Mouse (Mus musculus) MEL (cell line): ENCODE data around the gene Ccl25. TPM values are rescaled to one million over a fixed set of nuclear protein-coding genes. Genes with fewer than 3 reads are reported as not detected.

Experiments
- DNase-seq: peaks from one replicate; pipeline ENCODE4 v3.0.0; 2011; ENCODE audit warnings: low read depth, low spot score
- H3K27ac ChIP-seq: 2 replicates; pipeline ENCODE4 v1.5.1; 2012; ENCODE audit warnings: low read depth, mild to moderate bottlenecking, control low read depth, low read length, moderate library complexity; ENCODE audit not compliant: control insufficient read depth
- H3K27me3 ChIP-seq, 2 experiments: fragments of 150-350 bp in 1 of 2; sonication (generic) in 1 of 2; 2 replicates each; pipeline ENCODE4 v1.6.1; 2012; ENCODE audit warnings: low read length in 2 of 2, mild to moderate bottlenecking in 2 of 2, improper control_type of control experiment in 1 of 2, moderate library complexity in 1 of 2; ENCODE audit not compliant: insufficient read depth in 2 of 2, control insufficient read depth in 1 of 2
- H3K36me3 ChIP-seq, 2 experiments: 2 replicates each; pipeline ENCODE4 v1.6.1; 2012 to 2014; ENCODE audit warnings: low read length in 2 of 2, improper control_type of control experiment in 1 of 2, inconsistent platforms in 1 of 2, mild to moderate bottlenecking in 1 of 2; ENCODE audit not compliant: insufficient read depth in 2 of 2, control insufficient read depth in 1 of 2
- H3K4me1 ChIP-seq, 2 experiments: fragments of 150-350 bp in 1 of 2; sonication (generic) in 1 of 2; 2 replicates each; pipeline ENCODE4 v1.6.1; 2012; ENCODE audit warnings: low read length in 2 of 2, improper control_type of control experiment in 1 of 2, mild to moderate bottlenecking in 1 of 2; ENCODE audit not compliant: insufficient read depth in 2 of 2, control insufficient read depth in 1 of 2
- H3K4me3 ChIP-seq, 2 experiments: fragments of 150-350 bp in 1 of 2; sonication (generic) in 1 of 2; 2 replicates each; pipeline ENCODE4 v1.5.1; 2012; ENCODE audit warnings: low read depth in 2 of 2, low read length in 2 of 2, mild to moderate bottlenecking in 2 of 2, moderate library complexity in 2 of 2, control low read depth in 1 of 2, improper control_type of control experiment in 1 of 2; ENCODE audit not compliant: control insufficient read depth in 1 of 2, insufficient read depth in 1 of 2
- H3K79me2 ChIP-seq: 2 replicates; pipeline ENCODE4 v1.6.1; 2012; ENCODE audit warnings: mild to moderate bottlenecking, low read length, moderate library complexity; ENCODE audit not compliant: control insufficient read depth, poor library complexity, insufficient read depth
- H3K9ac ChIP-seq: 2 replicates; pipeline ENCODE4 v1.6.1; 2012; ENCODE audit warnings: low read depth, mild to moderate bottlenecking, control low read depth, low read length, moderate library complexity; ENCODE audit not compliant: control insufficient read depth, poor library complexity, severe bottlenecking
- H3K9me3 ChIP-seq: fragments of 150-350 bp; sonication (generic); replicated peaks from 2 replicates; pipeline ENCODE4 v1.6.1; 2012; ENCODE audit warnings: mild to moderate bottlenecking, low read length, improper control_type of control experiment, moderate library complexity; ENCODE audit not compliant: insufficient read depth
- BHLHE40 ChIP-seq: IDR thresholded peaks from 2 replicates; pipeline ENCODE4 v1.6.1; 2012; ENCODE audit warnings: low read depth, mild to moderate bottlenecking, inconsistent platforms, low read length, improper control_type of control experiment, borderline replicate concordance
- CHD1 ChIP-seq: IDR thresholded peaks from 2 replicates; pipeline ENCODE4 v1.6.1; 2012; ENCODE audit warnings: low read depth, mild to moderate bottlenecking, inconsistent platforms, low read length, improper control_type of control experiment
- CHD2 ChIP-seq: IDR thresholded peaks from 2 replicates; pipeline ENCODE4 v1.6.1; 2011; ENCODE audit warnings: low read length, improper control_type of control experiment
- CTCF ChIP-seq, 3 experiments: IDR thresholded peaks in 2 of 3; conservative IDR thresholded peaks in 1 of 3; 2 replicates each; pipeline ENCODE4 v1.5.1; 2011 to 2012; ENCODE audit warnings: low read length in 3 of 3, low read depth in 2 of 3, mild to moderate bottlenecking in 2 of 3, improper control_type of control experiment in 1 of 3, inconsistent platforms in 1 of 3, mixed read lengths in 1 of 3, moderate library complexity in 1 of 3; ENCODE audit not compliant: control insufficient read depth in 1 of 3, insufficient read depth in 1 of 3, poor library complexity in 1 of 3, severe bottlenecking in 1 of 3
- ETS1 ChIP-seq: IDR thresholded peaks from 2 replicates; pipeline ENCODE4 v1.6.1; 2012; ENCODE audit warnings: low read depth, mild to moderate bottlenecking, inconsistent platforms, low read length, improper control_type of control experiment, moderate library complexity
- MAFK ChIP-seq: IDR thresholded peaks from 2 replicates; pipeline ENCODE4 v1.6.1; 2011; ENCODE audit warnings: low read depth, mild to moderate bottlenecking, low read length, improper control_type of control experiment, borderline replicate concordance
- MAX ChIP-seq: IDR thresholded peaks from 2 replicates; pipeline ENCODE4 v1.6.1; 2011; ENCODE audit warnings: low read length, improper control_type of control experiment
- MXI1 ChIP-seq: IDR thresholded peaks from 2 replicates; pipeline ENCODE4 v1.6.1; 2011; ENCODE audit warnings: mild to moderate bottlenecking, low read depth, low read length, improper control_type of control experiment
- NRF1 ChIP-seq: IDR thresholded peaks from 2 replicates; pipeline ENCODE4 v1.6.1; 2014; ENCODE audit warnings: low read depth, mild to moderate bottlenecking, inconsistent platforms, low read length, improper control_type of control experiment, moderate library complexity; ENCODE audit not compliant: poor library complexity, insufficient read depth, severe bottlenecking
- POLR2A ChIP-seq, 2 experiments: IDR thresholded peaks; 2 replicates each; pipeline ENCODE4 v1.6.1; 2011 to 2012; ENCODE audit warnings: low read length in 2 of 2, mild to moderate bottlenecking in 2 of 2, control low read depth in 1 of 2, improper control_type of control experiment in 1 of 2, low read depth in 1 of 2, moderate library complexity in 1 of 2; ENCODE audit not compliant: control insufficient read depth in 1 of 2, insufficient read depth in 1 of 2, poor library complexity in 1 of 2
- POLR2AphosphoS5 ChIP-seq: IDR thresholded peaks from 2 replicates; pipeline ENCODE4 v1.6.1; 2012; ENCODE audit warnings: low read depth, borderline replicate concordance, mild to moderate bottlenecking, inconsistent platforms, low read length, moderate library complexity, mixed read lengths
- UBTF ChIP-seq: IDR thresholded peaks from 2 replicates; pipeline ENCODE4 v1.6.1; 2012; ENCODE audit warnings: low read depth, mild to moderate bottlenecking, inconsistent platforms, low read length, improper control_type of control experiment, moderate library complexity, borderline replicate concordance; ENCODE audit not compliant: insufficient read depth
- ZNF384 ChIP-seq: IDR thresholded peaks from 2 replicates; pipeline ENCODE4 v1.6.1; 2012; ENCODE audit warnings: low read depth, mild to moderate bottlenecking, inconsistent platforms, low read length, improper control_type of control experiment
- polyA plus RNA-seq, 2 experiments: library from polyadenylated mRNA; stranded (reverse) in 1 of 2; unstranded in 1 of 2; fragments of >175 nt in 1 of 2; fragments of >200 nt in 1 of 2; gene quantifications; 2 replicates each; pipeline versions ENCODE4 v1.2.1 to v1.2.4; 2012; ENCODE audit warnings: low replicate concordance in 2 of 2, low read depth in 1 of 2; ENCODE audit not compliant: insufficient read length in 2 of 2, insufficient read depth in 1 of 2, missing spikeins in 1 of 2
- total RNA-seq: library from RNA; depleted of rRNA; stranded (reverse); fragments of 300-350 nt; gene quantifications from 2 replicates; pipeline ENCODE4 v1.2.3, GENCODE M21; 2012

Ccl25 gene
- total and polyA plus RNA-seq, 3 experiments: 32.2 to 33.8 TPM; not detected in 1

GRCm38 (mm10) chr8:4275275-4276110, 49.5 kb upstream of the Ccl25 start, which contains the start of gene Timm44 (continued):
- TF ChIP-seq MAFK: no peak
- TF ChIP-seq CHD1: peak; percentile 86; the same call in 1 of the 2 replicates
- no peak for TF ChIP-seq UBTF
- TF ChIP-seq MAX: peak; percentile 28
- TF ChIP-seq POLR2AphosphoS5: no peak
- TF ChIP-seq NRF1: peak; percentile 53; the same call in 1 of the 2 replicates
- TF ChIP-seq BHLHE40: no peak

DNA sequence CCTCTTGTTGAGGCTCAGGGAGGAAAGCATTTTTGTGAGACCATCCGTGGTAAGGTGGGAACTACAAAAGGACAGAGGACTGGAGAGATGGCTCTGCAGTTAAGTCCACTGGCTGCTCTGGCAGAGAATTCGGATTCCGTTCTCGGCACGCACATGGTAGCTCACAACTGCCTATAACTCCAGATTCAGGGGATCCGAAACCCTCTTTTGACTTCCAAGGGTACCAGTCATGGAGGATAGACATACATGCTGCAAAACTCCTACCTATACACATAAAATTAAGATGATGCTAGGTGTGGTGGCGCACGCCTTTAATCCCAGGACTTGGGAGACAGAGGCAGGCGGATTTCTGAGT, 48.9 kb upstream of the Ccl25 start:
- H3K27ac ChIP-seq: peak overlapping the region; percentile 53
- TF ChIP-seq MXI1 (0 out of 2 replicates have a peak, but pooled peaks have one; percentile 9), ETS1 (no peak), ZNF384 (no peak), CHD2 (no peak), UBTF (no peak), BHLHE40 (no peak)

DNA sequence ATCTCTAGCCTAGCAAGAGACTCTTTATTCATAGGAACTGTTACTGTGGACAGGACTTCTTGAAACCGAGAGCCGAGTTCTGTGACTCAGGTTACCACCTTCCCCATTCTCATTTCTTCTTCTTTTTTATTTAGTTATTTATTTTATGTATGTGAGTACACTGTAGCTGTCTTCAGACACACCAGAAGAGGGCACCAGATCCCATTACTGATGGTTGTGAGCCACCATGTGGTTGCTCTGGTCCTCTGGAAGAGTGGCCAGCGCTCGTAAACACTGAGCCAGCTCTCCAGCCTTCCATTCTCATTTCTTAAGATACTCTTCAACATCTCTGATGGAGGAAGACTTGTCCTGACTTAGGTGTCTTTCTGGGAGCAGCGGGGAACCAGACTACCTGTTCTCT, 32.3 kb upstream of the Ccl25 start:
- no peak for TF ChIP-seq MAX
- 0 out of 4 replicates have a peak, but pooled peaks of 1 of the 2 experiments have one; percentile 26 for TF ChIP-seq POLR2A (IDR thresholded peaks at IDR 0.05; ENCODE audit: control insufficient read depth in 1 of 2, insufficient read depth in 1 of 2, low read depth in 1 of 2, low read length in 2 of 2, poor library complexity in 1 of 2)
- TF ChIP-seq CTCF (IDR thresholded peaks at IDR 0.05 in 2 of 3, conservative IDR thresholded peaks at IDR 0.05 in 1 of 3; ENCODE audit: control insufficient read depth in 1 of 3, insufficient read depth in 1 of 3, low read depth in 2 of 3, low read length in 3 of 3, poor library complexity in 1 of 3, severe bottlenecking in 1 of 3): peak in 2 of 3 experiments; percentile 16 to 32; a peak in 3 of 6 replicates
- DNase-seq: no peak
- Histone ChIP-seq H3K9me3 (no peaks in the 10 kb centered on the region), H3K79me2 (no peaks in the 10 kb centered on the region), H3K4me3 (no peak overlapping the region), H3K9ac (no peak overlapping the region), H3K27ac (no peak overlapping the region), H3K36me3 (peaks cover 9 to 28% of the 10 kb centered on the region in 2 experiments), H3K27me3 (no peaks in the 10 kb centered on the region), H3K4me1 (peaks cover 0 to 5% of the 10 kb centered on the region in 2 experiments; a peak in 1 of 4 replicates)

More for the DNA sequence above, 48.9 kb upstream of the Ccl25 start:
- peaks cover 2 to 10% of the 10 kb centered on the region in 2 experiments; a peak in 3 of 4 replicates for H3K4me1 ChIP-seq
- H3K79me2 ChIP-seq: peaks cover 15% of the 10 kb centered on the region
- peak overlapping the region; percentile 72 for H3K9ac ChIP-seq
- no peaks in the 10 kb centered on the region for H3K27me3 ChIP-seq
- peaks cover 4 to 9% of the 10 kb centered on the region in 2 experiments; a peak in 2 of 4 replicates for H3K36me3 ChIP-seq
- peak overlapping the region; percentile 53 to 91 for H3K4me3 ChIP-seq
- no peak for DNase-seq
- H3K9me3 ChIP-seq: no peaks in the 10 kb centered on the region
